Mouse (Mus musculus): ENCODE results near the gene Lnpep. TPM values are rescaled to one million over a fixed set of nuclear protein-coding genes. Genes with fewer than 3 reads are reported as not detected.

Gene Lnpep
- polyA plus RNA-seq, 1 experiment: 3.4 TPM

DNA sequence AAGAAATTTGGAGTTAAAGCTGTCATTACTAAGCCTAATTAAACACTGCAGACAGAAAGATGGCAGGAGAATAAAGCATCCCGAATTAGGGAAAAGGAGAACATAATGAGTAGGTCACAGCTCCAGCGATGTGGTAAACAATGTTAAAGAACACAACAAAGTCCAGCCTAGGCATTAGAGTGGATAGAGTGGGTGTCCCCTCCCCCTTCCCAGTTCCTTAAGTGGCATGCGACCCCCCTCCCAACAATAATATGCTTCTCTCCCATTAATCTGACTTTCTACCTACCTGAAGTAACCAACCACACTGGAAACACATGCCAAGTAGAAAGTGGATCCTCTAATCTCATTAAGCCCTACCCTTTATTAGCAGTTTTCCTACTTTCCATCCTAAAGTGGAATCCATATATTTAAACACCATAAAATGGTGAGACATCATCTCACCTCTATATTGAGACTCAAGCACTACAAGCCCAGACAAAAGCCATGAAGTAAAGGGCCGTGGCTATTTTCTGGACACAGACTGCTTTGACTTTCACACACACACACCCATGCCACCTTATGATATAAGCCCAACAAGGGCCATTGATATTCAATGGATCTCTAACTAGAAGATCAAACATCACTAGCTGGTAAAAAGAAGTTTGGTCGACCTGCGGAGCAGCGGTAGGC lies 1.5 kb downstream of the Lnpep start:
- Histone ChIP-seq H3K4me3 (ENCODE audit: low read depth, low read length) (peak overlapping the region; percentile 95), H3K27me3 (ENCODE audit: control insufficient read depth, insufficient read depth, low read length) (no peaks in the 10 kb centered on the region), H3K27ac (ENCODE audit: insufficient read depth, low read depth, low read length) (peak overlapping the region; percentile 81), H3K4me1 (ENCODE audit: control insufficient read depth, insufficient read depth, insufficient read length, low read length) (peaks cover 3% of the 10 kb centered on the region), H3K36me3 (ENCODE audit: control insufficient read depth, insufficient read depth, low read length) (no peaks in the 10 kb centered on the region)
- 2% methylated on average over 7 of the region's 7 CpGs for WGBS
- TF ChIP-seq CTCF (IDR thresholded peaks at IDR 0.05; ENCODE audit: extremely low read depth, insufficient read length, insufficient replicate concordance, low read depth, low read length) (no peak), POLR2A (IDR thresholded peaks at IDR 0.05; ENCODE audit: low read depth, low read length) (no peak)

DNA sequence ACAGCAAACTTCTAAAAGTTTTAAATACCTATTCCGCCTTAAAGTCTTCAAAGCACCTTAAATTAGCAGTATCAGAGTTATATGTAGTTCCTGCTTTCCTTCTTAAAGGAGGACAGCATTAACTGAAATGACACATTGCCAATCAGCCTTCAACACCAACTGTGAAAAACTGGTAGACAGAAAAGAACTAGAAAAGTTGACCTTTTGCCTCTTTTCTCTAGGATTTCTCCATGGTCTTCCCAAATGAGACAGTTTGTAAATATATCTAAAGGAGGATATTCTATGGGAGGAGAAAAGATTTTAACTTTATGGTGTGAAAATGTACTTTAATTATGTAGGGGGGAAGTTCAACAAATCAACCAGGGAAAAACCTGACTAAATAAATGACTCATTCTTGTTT lies 2.3 kb downstream of the Lnpep start:
- WGBS: 98% methylated on average over 1 of the region's 1 CpGs
- no peak for TF ChIP-seq POLR2A (IDR thresholded peaks at IDR 0.05; ENCODE audit: low read depth, low read length)
- no peak for TF ChIP-seq CTCF (IDR thresholded peaks at IDR 0.05; ENCODE audit: extremely low read depth, insufficient read length, insufficient replicate concordance, low read depth, low read length)
- H3K4me3 ChIP-seq (ENCODE audit: low read depth, low read length): no peak overlapping the region
- H3K4me1 ChIP-seq (ENCODE audit: control insufficient read depth, insufficient read depth, insufficient read length, low read length): peaks cover 9% of the 10 kb centered on the region
- no peaks in the 10 kb centered on the region for H3K36me3 ChIP-seq (ENCODE audit: control insufficient read depth, insufficient read depth, low read length)
- no peak overlapping the region for H3K27ac ChIP-seq (ENCODE audit: insufficient read depth, low read depth, low read length)
- H3K27me3 ChIP-seq (ENCODE audit: control insufficient read depth, insufficient read depth, low read length): no peaks in the 10 kb centered on the region

- Histone ChIP-seq H3K27me3 (ENCODE audit: control insufficient read depth, insufficient read depth, low read length) (no peaks in the 10 kb centered on the region), H3K4me1 (ENCODE audit: control insufficient read depth, insufficient read depth, insufficient read length, low read length) (peaks cover 12% of the 10 kb centered on the region), H3K36me3 (ENCODE audit: control insufficient read depth, insufficient read depth, low read length) (no peaks in the 10 kb centered on the region), H3K4me3 (ENCODE audit: low read depth, low read length) (no peak overlapping the region), H3K27ac (ENCODE audit: insufficient read depth, low read depth, low read length) (no peak overlapping the region)
- no peak for TF ChIP-seq POLR2A (IDR thresholded peaks at IDR 0.05; ENCODE audit: low read depth, low read length)
- TF ChIP-seq CTCF (IDR thresholded peaks at IDR 0.05; ENCODE audit: extremely low read depth, insufficient read length, insufficient replicate concordance, low read depth, low read length): no peak
- WGBS: 64% methylated on average over 3 of the region's 3 CpGs
These were observed 3.3 kb downstream of the Lnpep start for GRCm38 (mm10) chr17:17621586-17621985.

- Histone ChIP-seq H3K36me3 (ENCODE audit: control insufficient read depth, insufficient read depth, low read length) (no peaks in the 10 kb centered on the region), H3K27ac (ENCODE audit: insufficient read depth, low read depth, low read length) (no peak overlapping the region), H3K4me1 (ENCODE audit: control insufficient read depth, insufficient read depth, insufficient read length, low read length) (peaks cover 12% of the 10 kb centered on the region), H3K27me3 (ENCODE audit: control insufficient read depth, insufficient read depth, low read length) (no peaks in the 10 kb centered on the region), H3K4me3 (ENCODE audit: low read depth, low read length) (no peak overlapping the region)
- TF ChIP-seq POLR2A (IDR thresholded peaks at IDR 0.05; ENCODE audit: low read depth, low read length) (no peak), CTCF (IDR thresholded peaks at IDR 0.05; ENCODE audit: extremely low read depth, insufficient read length, insufficient replicate concordance, low read depth, low read length) (no peak)
- 65% methylated on average over 1 of the region's 1 CpGs for WGBS
These were observed 6.4 kb downstream of the Lnpep start for GRCm38 (mm10) chr17:17618463-17618862.

- no peak for TF ChIP-seq CTCF (IDR thresholded peaks at IDR 0.05; ENCODE audit: extremely low read depth, insufficient read length, insufficient replicate concordance, low read depth, low read length)
- Histone ChIP-seq H3K4me3 (ENCODE audit: low read depth, low read length) (no peak overlapping the region), H3K27ac (ENCODE audit: insufficient read depth, low read depth, low read length) (no peak overlapping the region), H3K36me3 (ENCODE audit: control insufficient read depth, insufficient read depth, low read length) (no peaks in the 10 kb centered on the region), H3K4me1 (ENCODE audit: control insufficient read depth, insufficient read depth, insufficient read length, low read length) (peaks cover 12% of the 10 kb centered on the region), H3K27me3 (ENCODE audit: control insufficient read depth, insufficient read depth, low read length) (no peaks in the 10 kb centered on the region)
- WGBS: 50% methylated on average over 4 of the region's 4 CpGs
These were observed 7.2 kb downstream of the Lnpep start for GRCm38 (mm10) chr17:17617440-17618204.

GRCm38 (mm10) chr17:17612336-17612735 lies 12.5 kb downstream of the Lnpep start:
- WGBS: 49% methylated on average over 2 of the region's 2 CpGs
- TF ChIP-seq CTCF (IDR thresholded peaks at IDR 0.05; ENCODE audit: extremely low read depth, insufficient read length, insufficient replicate concordance, low read depth, low read length): no peak
- no peak for TF ChIP-seq POLR2A (IDR thresholded peaks at IDR 0.05; ENCODE audit: low read depth, low read length)
- no peaks in the 10 kb centered on the region for H3K36me3 ChIP-seq (ENCODE audit: control insufficient read depth, insufficient read depth, low read length)
- H3K4me3 ChIP-seq (ENCODE audit: low read depth, low read length): no peak overlapping the region
- no peaks in the 10 kb centered on the region for H3K27me3 ChIP-seq (ENCODE audit: control insufficient read depth, insufficient read depth, low read length)
- H3K4me1 ChIP-seq (ENCODE audit: control insufficient read depth, insufficient read depth, insufficient read length, low read length): peaks cover 5% of the 10 kb centered on the region; the same call in 1 of the 2 replicates
- H3K27ac ChIP-seq (ENCODE audit: insufficient read depth, low read depth, low read length): no peak overlapping the region

DNA sequence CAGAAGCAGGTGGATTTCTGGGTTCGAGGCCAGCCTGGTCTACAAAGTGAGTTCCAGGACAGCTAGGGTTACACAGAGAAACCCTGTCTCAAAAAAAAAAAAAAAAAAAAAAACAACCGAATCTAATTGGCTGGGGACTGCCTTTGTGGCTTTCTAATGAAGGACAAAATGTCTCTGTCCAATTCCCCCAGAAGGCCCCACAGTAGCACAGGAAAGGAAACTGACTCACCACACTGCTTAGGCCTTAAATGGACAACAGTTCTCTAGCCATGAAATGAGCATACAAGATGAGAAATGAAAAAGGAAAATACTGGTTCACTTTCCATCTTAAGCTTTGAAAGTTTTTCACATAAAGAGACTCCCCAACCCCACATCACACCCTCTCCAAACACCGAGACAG lies 15.3 kb downstream of the Lnpep start:
- H3K4me3 ChIP-seq (ENCODE audit: low read depth, low read length): no peak overlapping the region
- TF ChIP-seq POLR2A (IDR thresholded peaks at IDR 0.05; ENCODE audit: low read depth, low read length): no peak
- TF ChIP-seq CTCF (IDR thresholded peaks at IDR 0.05; ENCODE audit: extremely low read depth, insufficient read length, insufficient replicate concordance, low read depth, low read length): no peak
- no peak overlapping the region for H3K27ac ChIP-seq (ENCODE audit: insufficient read depth, low read depth, low read length)
- 74% methylated on average over 3 of the region's 3 CpGs for WGBS
- H3K36me3 ChIP-seq (ENCODE audit: control insufficient read depth, insufficient read depth, low read length): no peaks in the 10 kb centered on the region
- no peaks in the 10 kb centered on the region for H3K27me3 ChIP-seq (ENCODE audit: control insufficient read depth, insufficient read depth, low read length)
- peaks cover 3% of the 10 kb centered on the region; the same call in 1 of the 2 replicates for H3K4me1 ChIP-seq (ENCODE audit: control insufficient read depth, insufficient read depth, insufficient read length, low read length)

Data from small intestine, adult 2 months (tissue).